19 mouse cellular contexts compared by ENCODE assay signal in the genomic region with DNA sequence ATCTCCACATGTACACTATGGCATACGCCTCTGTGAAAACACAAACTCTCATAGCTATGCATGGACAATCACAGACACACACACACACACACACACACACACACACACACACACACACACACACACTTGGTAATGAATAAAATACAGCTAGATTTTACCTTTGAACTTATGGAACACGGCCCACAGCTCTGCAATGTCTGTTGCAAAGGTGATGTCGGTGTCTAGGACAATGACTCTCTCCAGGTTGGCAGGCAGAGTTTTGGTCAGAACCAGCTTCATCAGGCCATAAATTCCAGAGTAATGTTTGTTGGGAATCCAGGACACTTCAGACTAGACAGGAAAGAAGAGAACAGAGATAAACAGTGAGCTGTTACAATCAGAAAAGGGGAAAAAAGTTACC.
"Had no signal": no experiment of that assay in that cellular context is flagged by ENCODE, and none has a peak within 500 bp of the region (broad histone marks: within the 10 kb centered on the region; RNA-seq: fewer than 3 reads in every experiment).

No protein-coding gene starts in this region.

- H3K9ac ChIP-seq: intestine, embryonic 15.5 days; limb, embryonic 12.5 days; limb, embryonic 15.5 days; liver, embryonic 14.5 days; lung, embryonic 15.5 days; midbrain, embryonic 13.5 days; stomach, embryonic 15.5 days had no signal

- H3K4me3 ChIP-seq: intestine, embryonic 15.5 days; limb, embryonic 12.5 days; limb, embryonic 15.5 days; lung, embryonic 15.5 days; megakaryocyte, embryonic 14.5 days; midbrain, embryonic 10.5 days; midbrain, embryonic 13.5 days; stomach, embryonic 15.5 days had no signal

- H3K36me3 ChIP-seq: intestine, embryonic 15.5 days; limb, embryonic 12.5 days; limb, embryonic 15.5 days; lung, embryonic 15.5 days; midbrain, embryonic 10.5 days; midbrain, embryonic 13.5 days; stomach, embryonic 15.5 days had no signal

- H3K9me3 ChIP-seq: intestine, embryonic 15.5 days; limb, embryonic 12.5 days; limb, embryonic 15.5 days; lung, embryonic 15.5 days; megakaryocyte, embryonic 14.5 days; midbrain, embryonic 10.5 days; midbrain, embryonic 13.5 days; stomach, embryonic 15.5 days had no signal

- H3K4me1 ChIP-seq: intestine, embryonic 15.5 days; limb, embryonic 12.5 days; limb, embryonic 15.5 days; lung, embryonic 15.5 days; megakaryocyte, embryonic 14.5 days; midbrain, embryonic 10.5 days; midbrain, embryonic 13.5 days; stomach, embryonic 15.5 days had no signal

- DNase-seq: left cerebral cortex, postnatal 4 days; lung, adult 18-20 months; lung, postnatal 10 days; lung, postnatal 36 days; right cerebral cortex, postnatal 25 days; spleen, adult 18-20 months; thymus, postnatal 25 days had no signal

- ATAC-seq: hindbrain, embryonic 16.5 days; intestine, embryonic 15.5 days; midbrain, embryonic 13.5 days; midbrain, embryonic 16.5 days had no signal

- H3K27ac ChIP-seq: intestine, embryonic 15.5 days; kidney, postnatal 0 days; limb, embryonic 12.5 days; limb, embryonic 15.5 days; liver, embryonic 14.5 days; lung, embryonic 15.5 days; midbrain, embryonic 10.5 days; midbrain, embryonic 13.5 days; stomach, embryonic 15.5 days had no signal

- H3K4me2 ChIP-seq: intestine, embryonic 15.5 days; limb, embryonic 12.5 days; limb, embryonic 15.5 days; lung, embryonic 15.5 days; midbrain, embryonic 13.5 days; stomach, embryonic 15.5 days had no signal

- H3K27me3 ChIP-seq: intestine, embryonic 15.5 days; limb, embryonic 12.5 days; limb, embryonic 15.5 days; lung, embryonic 15.5 days; megakaryocyte, embryonic 14.5 days; midbrain, embryonic 13.5 days; stomach, embryonic 15.5 days had no signal
